Mouse (Mus musculus) ES-Bruce4 (cell line): ENCODE results near the gene Grasp. TPM values are rescaled to one million over a fixed set of nuclear protein-coding genes. Genes with fewer than 3 reads are reported as not detected.

ENCODE experiments used
- H3K27ac ChIP-seq: 2 replicates; pipeline ENCODE4 v1.5.1; 2012; ENCODE audit warnings: low read length, inconsistent platforms; ENCODE audit not compliant: insufficient read depth
- H3K27me3 ChIP-seq: 2 replicates; pipeline ENCODE4 v1.6.1; 2012; ENCODE audit warnings: mild to moderate bottlenecking, low read length, inconsistent platforms; ENCODE audit not compliant: control insufficient read depth, poor library complexity, insufficient read depth, severe bottlenecking
- H3K36me3 ChIP-seq: 2 replicates; pipeline ENCODE4 v1.6.1; 2012; ENCODE audit warnings: inconsistent platforms, mild to moderate bottlenecking, low read length, moderate library complexity; ENCODE audit not compliant: control insufficient read depth, poor library complexity, insufficient read depth, severe bottlenecking
- H3K4me1 ChIP-seq: one replicate; pipeline ENCODE4 v1.8.1; 2011; ENCODE audit warnings: low read length; ENCODE audit not compliant: control insufficient read depth, insufficient read depth
- H3K4me3 ChIP-seq: 2 replicates; pipeline ENCODE4 v1.5.1; 2011; ENCODE audit warnings: low read depth, mild to moderate bottlenecking, low read length
- H3K9ac ChIP-seq: 2 replicates; pipeline ENCODE4 v1.6.1; 2012; ENCODE audit warnings: low read depth, mild to moderate bottlenecking, inconsistent platforms; ENCODE audit not compliant: poor library complexity, severe bottlenecking
- H3K9me3 ChIP-seq: replicated peaks from 2 replicates; pipeline ENCODE4 v1.6.1; 2012; ENCODE audit warnings: mild to moderate bottlenecking, low read length, inconsistent platforms; ENCODE audit not compliant: control insufficient read depth, poor library complexity, insufficient read depth, severe bottlenecking
- CTCF ChIP-seq: IDR thresholded peaks from one replicate; pipeline ENCODE4 v1.8.1; 2011; ENCODE audit warnings: low read depth, low read length
- EP300 ChIP-seq: IDR thresholded peaks from 2 replicates; pipeline ENCODE4 v1.6.1; 2011; ENCODE audit warnings: low read depth, low read length; ENCODE audit not compliant: insufficient read depth
- POLR2A ChIP-seq: IDR thresholded peaks from one replicate; pipeline ENCODE4 v1.8.1; 2011; ENCODE audit warnings: low read length; ENCODE audit not compliant: insufficient read depth
- polyA plus RNA-seq: library from polyadenylated mRNA; stranded (reverse); fragments of >200 nt; gene quantifications from 2 replicates; pipeline ENCODE4 v1.2.4, GENCODE M21; 2011; ENCODE audit warnings: low read depth; ENCODE audit not compliant: missing spikeins, insufficient read depth, insufficient read length

The Grasp gene
- polyA plus RNA-seq, 1 experiment = 8.6 TPM

DNA sequence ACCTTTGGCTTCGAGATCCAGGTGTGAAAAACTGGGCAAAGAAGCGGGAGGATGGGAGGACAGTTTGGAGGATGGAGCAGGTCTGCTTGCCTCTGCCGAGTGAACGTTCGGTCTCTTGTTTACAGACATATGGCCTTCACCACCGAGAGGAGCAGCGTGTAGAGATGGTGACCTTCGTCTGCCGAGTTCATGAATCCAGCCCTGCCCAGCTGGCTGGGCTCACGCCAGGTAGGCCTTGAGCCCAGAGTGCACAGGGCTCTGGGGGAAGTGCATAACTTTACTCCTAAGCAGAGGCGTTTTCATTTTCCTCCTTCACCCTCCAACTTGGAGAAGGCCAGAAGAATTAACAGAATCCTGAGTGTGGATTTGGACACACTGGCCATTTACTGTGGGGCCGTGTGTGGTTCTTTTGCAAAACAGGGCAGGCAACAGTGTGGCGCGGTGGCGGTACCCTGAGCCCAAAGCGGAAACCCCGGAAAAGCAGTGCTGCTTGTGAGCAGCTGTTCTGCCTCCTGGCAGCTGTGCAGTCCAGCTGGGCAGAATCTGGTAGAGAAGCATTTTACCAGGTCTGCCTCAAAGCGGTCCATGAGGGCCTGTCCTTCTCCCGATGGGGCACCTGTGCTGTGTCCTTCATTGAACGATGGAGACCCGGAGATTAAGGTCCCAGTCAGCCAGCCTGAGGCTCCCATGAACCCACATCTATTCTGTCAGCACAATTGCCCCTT, 5.0 kb downstream of the Grasp start:
- Histone ChIP-seq H3K4me1 (peaks cover 5% of the 10 kb centered on the region), H3K27ac (peak overlapping the region; percentile 37; the same call in 1 of the 2 replicates), H3K36me3 (peaks cover 12% of the 10 kb centered on the region), H3K27me3 (no peaks in the 10 kb centered on the region), H3K4me3 (no peak overlapping the region), H3K9ac (peak overlapping the region; percentile 47; the same call in 1 of the 2 replicates), H3K9me3 (no peaks in the 10 kb centered on the region)
- TF ChIP-seq POLR2A = no peak
- no peak for TF ChIP-seq CTCF
- no peak for TF ChIP-seq EP300

GRCm38 (mm10) chr15:101230503-101230902, 6.5 kb downstream of the Grasp start:
- peaks cover 12% of the 10 kb centered on the region for H3K36me3 ChIP-seq
- no peaks in the 10 kb centered on the region for H3K27me3 ChIP-seq
- peaks cover 10% of the 10 kb centered on the region for H3K4me1 ChIP-seq
- TF ChIP-seq EP300 (no peak), POLR2A (no peak), CTCF (no peak)
- H3K9ac ChIP-seq = no peak overlapping the region
- H3K27ac ChIP-seq = no peak overlapping the region
- H3K4me3 ChIP-seq = no peak overlapping the region
- H3K9me3 ChIP-seq = no peaks in the 10 kb centered on the region

DNA sequence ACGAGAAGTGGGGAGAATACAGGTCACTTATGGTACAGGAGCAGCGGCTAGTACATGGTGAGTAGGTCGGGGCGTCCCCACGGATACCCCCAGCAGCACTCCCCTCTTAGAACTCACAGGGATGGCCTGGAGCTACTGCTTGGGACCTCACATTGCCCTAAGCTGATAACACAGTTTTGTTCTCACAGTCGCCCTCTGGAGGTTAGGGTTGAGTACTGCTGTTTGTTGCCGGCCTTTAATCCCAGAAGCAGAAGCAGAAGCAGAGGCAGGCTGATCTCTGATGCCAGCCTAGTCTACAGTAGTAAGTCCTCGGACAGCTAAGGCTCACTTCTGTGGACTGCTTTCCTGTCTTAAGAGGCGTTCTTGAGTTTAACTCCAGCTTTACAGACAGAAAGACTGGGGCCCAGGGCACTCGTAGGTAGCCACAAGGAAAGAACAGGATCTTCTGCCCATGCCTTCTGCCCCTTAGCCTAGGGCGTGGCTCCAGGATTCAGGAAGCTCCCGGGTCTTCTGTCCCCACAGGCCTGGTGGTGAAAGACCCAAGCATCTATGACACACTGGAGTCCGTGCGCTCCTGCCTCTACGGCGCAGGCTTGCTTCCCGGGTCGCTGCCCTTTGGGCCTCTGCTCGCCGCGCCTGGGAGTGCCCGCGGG, 7.1 kb downstream of the Grasp start:
- Histone ChIP-seq H3K27ac (peak overlapping the region; percentile 10), H3K36me3 (peaks cover 12% of the 10 kb centered on the region), H3K27me3 (no peaks in the 10 kb centered on the region), H3K9ac (peak overlapping the region; percentile 82), H3K9me3 (no peaks in the 10 kb centered on the region), H3K4me3 (peak overlapping the region; percentile 41), H3K4me1 (peaks cover 15% of the 10 kb centered on the region)
- peak; percentile 58 for TF ChIP-seq CTCF
- no peak for TF ChIP-seq EP300

DNA sequence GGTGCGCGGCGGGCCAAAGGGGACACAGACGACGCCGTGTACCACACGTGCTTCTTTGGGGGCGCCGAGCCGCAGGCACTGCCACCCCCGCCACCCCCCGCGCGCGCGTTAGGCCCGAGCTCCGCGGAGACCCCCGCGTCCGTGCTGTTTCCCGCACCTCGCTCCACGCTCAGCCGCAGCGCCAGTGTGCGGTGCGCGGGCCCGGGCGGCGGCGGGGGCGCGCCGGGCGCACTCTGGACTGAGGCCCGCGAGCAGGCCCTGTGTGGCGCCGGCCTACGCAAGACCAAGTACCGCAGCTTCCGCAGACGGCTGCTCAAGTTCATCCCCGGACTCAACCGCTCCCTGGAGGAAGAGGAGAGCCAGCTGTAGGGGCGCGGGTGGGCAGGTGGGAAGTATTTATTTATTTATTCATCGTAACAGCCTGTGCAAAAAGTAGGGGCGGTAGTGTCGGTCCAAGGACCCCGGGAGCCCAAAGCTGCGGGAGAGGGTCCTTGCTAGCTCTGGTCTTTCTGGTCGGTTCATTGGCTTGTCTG, 7.7 kb downstream of the Grasp start:
- H3K27me3 ChIP-seq = no peaks in the 10 kb centered on the region
- TF ChIP-seq POLR2A (no peak), EP300 (no peak), CTCF (no peak)
- peak overlapping the region; percentile 82 for H3K9ac ChIP-seq
- no peaks in the 10 kb centered on the region for H3K9me3 ChIP-seq
- peaks cover 15% of the 10 kb centered on the region for H3K4me1 ChIP-seq
- peaks cover 12% of the 10 kb centered on the region for H3K36me3 ChIP-seq
- peak overlapping the region; percentile 55 for H3K27ac ChIP-seq
- H3K4me3 ChIP-seq = peak overlapping the region; percentile 41

- Histone ChIP-seq H3K27me3 (no peaks in the 10 kb centered on the region), H3K4me1 (peaks cover 15% of the 10 kb centered on the region), H3K9me3 (no peaks in the 10 kb centered on the region), H3K4me3 (no peak overlapping the region), H3K36me3 (peaks cover 12% of the 10 kb centered on the region), H3K27ac (peak overlapping the region; percentile 55), H3K9ac (peak overlapping the region; percentile 82)
- no peak for TF ChIP-seq CTCF
These were observed 8.6 kb downstream of the Grasp start for GRCm38 (mm10) chr15:101232607-101233006.

DNA sequence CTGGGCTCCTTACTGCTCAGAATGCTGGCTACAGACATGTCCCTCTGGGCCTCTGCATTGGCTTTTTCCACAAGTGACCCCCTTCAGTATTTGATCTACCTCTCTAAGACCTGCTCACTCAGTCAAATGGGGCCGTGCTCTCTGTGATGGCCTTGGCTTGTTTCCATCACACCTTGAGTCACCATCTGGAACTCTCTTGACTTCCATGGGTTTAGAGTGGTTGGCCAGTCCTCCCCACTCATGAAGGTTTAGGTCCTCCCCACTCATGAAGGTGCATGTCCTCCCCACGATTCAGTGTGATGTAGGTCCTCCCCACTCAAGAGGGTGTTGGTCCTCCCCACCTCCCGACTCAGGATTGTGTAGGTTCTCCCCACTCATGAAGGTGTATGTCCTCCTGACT, 9.2 kb downstream of the Grasp start:
- H3K9ac ChIP-seq = no peak overlapping the region
- TF ChIP-seq EP300 (no peak), POLR2A (no peak), CTCF (no peak)
- H3K4me1 ChIP-seq = peaks cover 15% of the 10 kb centered on the region

More for the DNA sequence above, 9.2 kb downstream of the Grasp start:
- H3K36me3 ChIP-seq = peaks cover 12% of the 10 kb centered on the region
- H3K9me3 ChIP-seq = no peaks in the 10 kb centered on the region
- H3K27ac ChIP-seq = peak overlapping the region; percentile 55
- no peak overlapping the region for H3K4me3 ChIP-seq
- H3K27me3 ChIP-seq = no peaks in the 10 kb centered on the region
